Mouse (Mus musculus) cerebellum, adult 18-20 months (tissue): ENCODE data around the gene 5730596B20Rik.

Source experiments
- DNase-seq, 2 experiments: peaks; one replicate each; pipeline ENCODE4 v3.0.0; 2021

Gene 5730596B20Rik

DNA sequence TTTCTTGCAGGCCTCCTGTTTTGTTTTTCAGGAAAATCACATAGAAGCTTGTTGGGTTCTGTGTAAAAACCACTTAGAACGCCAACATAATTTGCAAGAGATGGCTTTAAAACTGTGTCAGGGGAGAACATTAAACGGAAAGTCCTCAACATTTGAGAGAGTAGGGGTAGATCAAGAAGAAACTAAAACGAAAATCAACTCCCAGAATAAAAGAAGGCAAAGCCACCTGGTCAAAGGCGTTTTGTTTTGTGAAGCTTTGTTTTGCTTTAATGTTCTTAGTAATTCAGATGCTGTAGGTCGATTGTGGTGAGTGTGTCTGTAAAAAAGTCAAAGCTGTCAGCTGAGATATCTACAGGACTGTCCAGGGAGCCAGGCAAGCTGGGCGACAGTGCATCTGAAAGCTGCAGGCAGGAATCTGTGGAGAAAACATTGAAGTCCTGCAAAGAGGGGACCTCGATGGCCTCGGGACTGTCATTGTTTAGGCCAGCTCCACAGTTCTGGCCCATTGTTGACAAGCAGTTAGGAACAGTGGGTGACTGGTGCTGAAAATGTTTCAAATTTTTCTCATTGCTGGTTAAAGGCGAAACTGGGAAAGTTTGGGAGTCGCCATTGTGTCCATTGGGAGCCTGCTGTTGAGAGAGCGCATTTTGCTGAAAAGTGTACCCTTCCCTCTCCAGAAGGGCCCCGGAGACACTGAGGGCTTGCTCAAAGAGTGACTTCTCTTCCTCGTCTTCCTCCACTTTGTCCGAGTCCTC, 14.5 kb upstream of the 5730596B20Rik start:
- DNase-seq: no peak

DNA sequence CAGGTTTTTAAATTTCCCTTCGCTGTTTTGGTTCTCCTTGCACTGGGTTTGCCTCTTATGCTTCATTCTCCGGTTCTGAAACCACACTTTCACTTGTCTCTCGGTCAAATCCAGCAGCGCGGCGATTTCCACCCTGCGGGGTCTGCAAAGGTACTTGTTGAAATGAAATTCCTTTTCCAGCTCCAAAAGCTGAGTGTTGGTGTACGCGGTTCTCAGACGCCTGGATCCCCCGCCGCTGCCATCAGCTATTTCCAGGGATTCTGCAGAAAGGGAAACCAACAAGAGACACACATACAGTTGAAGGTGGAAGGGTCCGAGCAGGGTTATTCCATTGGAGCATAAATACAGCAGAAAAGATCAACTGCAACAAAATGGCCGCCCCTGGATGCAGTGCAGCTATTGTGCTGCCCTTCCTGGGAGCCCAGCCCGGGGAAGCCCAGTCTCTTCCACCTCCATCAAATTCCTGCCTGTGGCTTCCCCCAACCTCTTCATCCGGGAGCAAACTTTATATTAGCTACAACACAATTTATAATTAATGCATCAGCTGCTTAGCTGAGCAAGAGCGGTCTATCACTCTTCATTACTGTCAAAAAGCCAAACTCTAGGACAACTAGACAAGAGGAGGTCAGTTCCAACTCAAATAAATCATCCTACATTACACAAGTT, 13.8 kb upstream of the 5730596B20Rik start:
- DNase-seq: no peak

DNA sequence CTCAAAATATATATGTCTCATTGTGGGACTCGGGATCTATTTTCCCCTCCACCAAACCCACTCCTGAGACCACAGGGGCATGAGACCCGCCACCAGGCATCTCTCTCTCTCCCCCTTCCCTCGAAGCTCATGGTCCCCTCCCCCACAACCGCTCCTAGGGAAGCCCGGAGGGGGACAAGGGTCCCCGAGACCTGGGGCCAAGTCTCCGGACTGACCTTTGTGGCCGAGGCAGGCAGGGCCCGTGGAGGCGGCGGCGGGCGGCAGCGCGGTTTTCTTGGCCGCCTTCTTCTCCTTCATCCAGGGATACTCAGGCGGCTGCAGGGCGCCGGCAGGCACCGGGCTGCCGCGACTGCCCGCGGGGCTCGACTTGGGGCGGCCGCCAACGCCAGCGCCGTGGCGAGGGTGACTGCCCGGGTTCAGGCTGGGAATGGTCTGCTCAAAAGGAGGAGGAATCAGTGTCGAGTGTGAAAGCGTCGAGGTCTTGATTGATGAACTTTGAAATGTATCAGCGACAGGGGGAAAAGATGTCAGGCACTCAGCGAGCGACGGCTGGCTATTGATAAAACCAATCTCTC, 13.2 kb upstream of the 5730596B20Rik start:
- DNase-seq: no peak

- DNase-seq: no peak
These were observed 12.5 kb upstream of the 5730596B20Rik start, which contains the start of gene Hoxa2 for GRCm38 (mm10) chr6:52164626-52165440. Hoxa2 (minus strand) TSS chr6:52164831.

- DNase-seq: no peak
These were observed 11.6 kb upstream of the 5730596B20Rik start for GRCm38 (mm10) chr6:52165441-52166370.

GRCm38 (mm10) chr6:52166431-52167077, 10.7 kb upstream of the 5730596B20Rik start:
- no peak for DNase-seq

- no peak for DNase-seq
These were observed 10.1 kb upstream of the 5730596B20Rik start for GRCm38 (mm10) chr6:52167176-52167575.

DNA sequence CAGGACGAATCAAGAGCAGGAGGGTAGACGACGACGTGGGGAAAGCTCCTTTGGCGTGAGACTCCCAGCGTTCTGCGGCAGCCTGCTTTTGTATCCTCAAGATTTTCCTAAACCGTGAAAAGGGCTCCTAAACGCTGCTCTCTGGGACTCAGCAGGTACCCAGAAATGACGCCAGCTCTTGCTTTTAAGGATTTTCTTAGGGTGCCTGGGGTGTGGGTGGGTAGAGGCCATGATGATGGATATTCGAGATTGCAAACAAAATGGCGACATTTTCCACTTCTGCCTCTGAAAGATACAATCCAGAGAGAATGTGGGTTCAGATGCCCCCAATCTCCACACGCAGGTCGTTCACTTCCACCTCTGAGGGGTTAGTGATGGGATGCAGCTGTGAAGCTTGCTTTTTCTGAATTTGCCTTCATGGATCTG, 9.5 kb upstream of the 5730596B20Rik start:
- no peak for DNase-seq

DNA sequence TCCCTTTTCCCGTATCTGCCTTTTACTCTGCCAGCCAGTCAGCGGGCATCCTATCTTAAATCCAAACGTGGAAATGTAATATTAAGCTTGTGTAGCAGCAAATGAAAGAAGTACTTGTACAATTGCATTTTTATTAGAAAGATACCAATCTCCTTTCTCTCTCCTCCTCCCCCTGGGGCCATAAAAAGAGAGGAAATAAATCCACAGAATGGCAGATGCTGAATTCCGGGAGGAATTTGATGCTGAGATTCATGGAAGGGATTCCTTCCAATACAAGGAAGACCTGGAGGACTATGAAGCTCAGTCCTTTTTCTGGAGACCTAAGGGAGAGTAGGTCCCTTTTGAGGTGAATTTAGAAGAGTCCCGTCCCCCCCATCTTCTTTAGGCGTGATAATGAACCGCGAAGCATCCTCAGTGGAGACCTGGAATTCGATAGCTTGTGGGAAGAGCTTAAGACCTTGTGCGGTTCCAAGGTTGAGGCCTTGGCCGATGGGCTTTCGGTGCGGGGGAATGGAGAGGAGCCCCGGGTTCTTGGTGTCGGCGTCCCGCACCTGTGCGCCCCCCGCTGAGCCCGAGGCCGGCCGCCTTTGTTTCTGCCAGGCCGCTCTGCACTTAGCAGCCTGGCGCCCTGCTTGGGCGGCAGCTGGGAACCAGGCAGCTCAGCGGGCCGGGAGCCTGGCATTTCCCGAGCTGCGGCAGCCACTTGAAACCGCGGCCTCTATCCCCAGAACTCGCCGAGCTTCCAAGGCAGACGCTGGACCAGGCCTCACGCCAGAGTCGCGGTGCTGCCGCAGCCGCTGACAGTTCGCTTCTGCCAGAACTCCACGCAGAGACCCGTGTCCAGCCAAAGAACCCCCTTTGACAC, 8.9 kb upstream of the 5730596B20Rik start:
- DNase-seq: no peak

DNA sequence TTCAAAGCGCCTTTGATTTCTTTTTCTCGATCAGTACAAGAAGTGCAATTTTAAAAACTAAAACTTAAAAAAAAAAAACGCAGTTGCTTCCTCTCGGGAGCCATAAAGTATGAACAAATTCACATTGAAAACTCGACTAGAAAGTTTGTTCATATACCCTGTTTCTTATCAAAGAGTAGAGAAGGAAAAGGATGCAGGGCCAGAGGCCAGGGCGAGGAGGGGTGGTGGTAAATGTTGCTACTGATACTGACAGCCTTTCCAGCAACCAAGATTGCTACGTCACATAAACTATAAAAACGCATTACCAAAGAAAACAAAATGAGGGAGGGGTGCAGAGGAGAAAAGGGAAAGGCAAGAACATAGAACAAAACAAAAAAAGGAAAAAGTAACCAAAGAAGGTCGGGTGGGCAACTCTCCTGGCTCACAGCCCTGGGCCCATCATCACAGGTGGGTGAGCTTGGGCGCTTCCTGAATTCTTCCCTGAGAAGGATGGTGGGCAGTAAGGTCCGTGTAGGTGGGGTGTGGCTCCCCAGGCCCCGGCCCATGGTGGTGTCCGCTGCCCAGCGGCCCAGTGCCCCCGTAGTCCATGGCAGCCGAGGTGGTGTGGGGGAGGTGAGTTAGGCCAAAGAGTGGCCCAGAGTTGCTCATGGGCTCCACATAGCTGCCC, 7.7 kb upstream of the 5730596B20Rik start:
- DNase-seq: no peak

- DNase-seq: no peak
These were observed 7.0 kb upstream of the 5730596B20Rik start for GRCm38 (mm10) chr6:52170166-52170897.

- no peak for DNase-seq
These were observed 6.4 kb upstream of the 5730596B20Rik start for GRCm38 (mm10) chr6:52170898-52171223.

DNA sequence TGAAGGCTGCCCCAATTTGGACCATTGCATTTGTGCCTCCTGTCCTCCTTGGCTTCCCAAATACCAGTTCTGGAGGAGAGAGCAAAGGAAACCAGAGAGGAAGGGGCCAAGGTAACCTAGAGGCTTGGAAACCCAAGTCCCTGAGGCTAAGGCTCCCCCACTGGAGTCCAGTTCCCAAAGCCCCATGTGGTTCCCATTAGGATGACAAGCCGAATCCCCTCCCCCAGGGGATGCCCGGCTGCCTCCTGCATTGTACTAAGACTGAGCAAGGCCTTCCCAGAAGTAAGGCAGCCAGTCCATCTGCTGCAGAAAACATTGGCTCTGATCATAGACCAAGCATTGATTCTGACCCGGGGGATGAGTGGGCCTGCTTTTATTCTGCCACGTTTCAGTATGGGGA, 6.0 kb upstream of the 5730596B20Rik start:
- no peak for DNase-seq

GRCm38 (mm10) chr6:52171938-52172337, 5.4 kb upstream of the 5730596B20Rik start:
- DNase-seq: no peak

DNA sequence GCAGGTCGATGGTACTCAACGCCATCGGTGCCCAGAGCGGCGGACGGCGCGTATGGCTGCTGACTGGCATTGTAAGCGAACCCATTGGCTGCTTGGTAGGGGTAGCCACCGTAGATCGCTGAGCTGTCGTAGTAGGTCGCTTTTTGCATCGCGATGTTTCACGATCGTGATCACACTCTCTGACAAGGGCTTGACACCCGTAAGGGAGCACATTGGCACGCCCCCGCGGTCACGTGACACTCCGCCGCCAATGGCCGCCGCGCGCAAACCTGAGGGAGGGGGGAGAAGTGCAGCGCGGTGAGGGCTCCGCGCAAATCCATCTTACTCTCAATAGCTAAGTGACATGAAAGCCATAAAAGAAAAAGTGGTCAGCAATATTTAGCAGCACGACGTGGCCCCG, 4.8 kb upstream of the 5730596B20Rik start:
- no peak for DNase-seq

DNA sequence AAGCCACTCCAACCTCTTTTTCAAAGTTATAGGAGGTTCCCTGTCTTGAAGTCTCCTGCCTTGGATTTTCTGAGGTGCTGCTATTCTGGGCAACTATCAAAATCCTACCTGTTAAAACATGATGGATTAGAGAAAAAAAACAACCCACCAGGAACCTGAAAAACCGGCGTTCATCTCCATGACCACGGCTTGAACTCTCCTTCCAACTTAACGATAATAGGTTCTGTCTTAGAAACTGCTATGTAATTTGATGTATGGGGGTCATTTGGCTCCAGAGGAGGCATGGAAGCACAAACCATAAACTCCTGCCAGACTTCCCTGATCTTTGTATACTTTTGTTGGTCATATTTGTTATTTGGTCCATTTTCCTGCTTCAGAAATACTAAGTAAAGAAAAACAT, 3.6 kb upstream of the 5730596B20Rik start:
- no peak for DNase-seq

GRCm38 (mm10) chr6:52174968-52175751, 2.1 kb upstream of the 5730596B20Rik start:
- DNase-seq: no peak

- DNase-seq: no peak
These were observed 1.4 kb upstream of the 5730596B20Rik start for GRCm38 (mm10) chr6:52175864-52176263.
